Mouse (Mus musculus) heart, postnatal 0 days (tissue): Measurements from ENCODE around the gene Cdkn2b.

Experiments used
- CTCF ChIP-seq: IDR thresholded peaks from 2 replicates; pipeline ENCODE4 v1.5.1; 2016; ENCODE audit warnings: antibody characterized with exemption, control low read depth, low read depth
- EP300 ChIP-seq: IDR thresholded peaks from 2 replicates; pipeline ENCODE4 v1.6.1; 2016; ENCODE audit warnings: antibody characterized with exemption, low read depth

GRCm38 (mm10) chr4:89282661-89283060 lies 28.2 kb downstream of the Cdkn2b start:
- TF ChIP-seq CTCF (no peak), EP300 (no peak)
